Mouse (Mus musculus) ES-Bruce4 (cell line): ENCODE measurements at regions not wholly inside any gene's neighbourhood (a gene's known extent, or its start where the extent isn't known, plus 50 kb on each side); places are given as distances from the start of the nearest gene placed in this dataset.

ENCODE experiments used
- CTCF ChIP-seq: IDR thresholded peaks from one replicate; pipeline ENCODE4 v1.8.1; 2011; ENCODE audit warnings: low read depth, low read length
- EP300 ChIP-seq: IDR thresholded peaks from 2 replicates; pipeline ENCODE4 v1.6.1; 2011; ENCODE audit warnings: low read depth, low read length; ENCODE audit not compliant: insufficient read depth
- POLR2A ChIP-seq: IDR thresholded peaks from one replicate; pipeline ENCODE4 v1.8.1; 2011; ENCODE audit warnings: low read length; ENCODE audit not compliant: insufficient read depth

DNA sequence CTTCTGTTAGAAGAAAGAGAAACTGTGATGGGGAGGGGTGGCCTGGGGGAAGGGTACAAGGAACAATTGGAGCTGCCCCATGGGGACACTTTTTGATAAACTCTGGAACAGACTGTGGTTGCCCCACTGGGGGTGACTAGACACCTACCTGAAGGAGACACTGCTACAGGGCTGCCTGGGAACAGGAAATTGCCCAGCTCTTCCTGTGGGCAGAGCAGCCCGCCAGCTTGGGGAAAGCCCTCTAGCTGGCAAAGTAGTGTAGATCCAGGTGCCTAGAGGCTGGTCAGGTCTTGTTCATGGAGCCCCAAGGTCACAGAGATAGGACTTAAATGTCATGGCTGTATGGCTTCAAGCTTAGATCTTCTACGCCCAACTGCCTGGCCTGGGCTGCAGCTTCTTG, 157.9 kb upstream of the Sdk2 start:
- TF ChIP-seq POLR2A (no peak), CTCF (no peak), EP300 (no peak)
